Mouse (Mus musculus) CH12F3 (cell line): ENCODE measurements around the gene Traf5.

Experiments used
- in situ Hi-C: fragments of 300-500 bp; cut with MboI; formaldehyde crosslinking; loops from 2 replicates; pipeline ENCODE4 v1.14.3; 2020; ENCODE audit warnings: low sequenced_read_pairs

The Traf5 gene

DNA sequence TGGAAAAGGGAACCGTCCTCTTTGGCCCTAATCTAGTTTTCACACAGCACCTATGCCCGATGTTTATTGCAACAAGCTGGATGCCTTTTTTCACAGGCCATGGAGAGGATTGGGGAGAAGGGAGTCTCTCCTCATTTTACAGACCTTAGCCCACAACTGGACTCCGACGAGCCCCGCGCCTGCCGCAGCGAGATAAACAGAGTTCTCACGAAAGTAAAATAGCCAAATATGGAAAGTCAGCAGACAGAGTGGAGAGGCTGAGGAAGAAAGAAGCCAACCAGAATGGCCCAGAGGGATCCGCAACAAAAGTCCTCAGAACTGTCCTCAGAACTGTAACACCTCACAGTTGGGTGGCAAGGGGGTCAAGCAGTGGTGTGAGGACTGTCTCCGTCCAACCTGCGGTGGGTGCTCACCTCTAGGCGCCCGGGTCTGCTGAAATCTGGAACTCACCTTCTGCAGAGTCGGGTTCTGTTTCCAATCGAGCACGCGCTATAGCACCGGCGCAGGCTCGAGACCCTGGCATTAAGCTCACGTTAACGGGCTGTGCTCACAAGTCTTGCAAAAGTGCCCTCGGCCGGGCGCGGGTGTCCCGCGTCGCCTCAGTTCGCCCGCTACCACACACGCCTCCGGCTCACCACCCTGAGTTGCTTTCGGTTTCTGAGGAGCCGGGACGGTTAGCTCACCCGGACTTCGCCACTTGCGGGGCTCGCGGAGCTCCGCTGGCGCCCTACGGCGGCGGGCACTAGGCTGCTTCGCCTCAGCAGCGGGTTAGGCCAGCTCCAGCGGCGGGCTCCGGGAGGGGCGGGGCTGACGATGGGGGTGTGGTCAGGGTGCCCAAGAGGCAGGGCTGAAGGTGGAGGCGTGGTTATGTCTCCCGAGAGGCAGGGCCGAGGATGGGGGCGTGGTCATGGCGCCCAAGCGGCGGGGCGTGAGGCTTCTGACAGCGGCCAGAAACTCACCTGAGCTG lies at the start of gene Traf5:
Gene Traf5, minus strand, starts transcription at position 754 of the 967 bp plus-strand sequence.
- in situ Hi-C loops: loop anchor here (5.0 kb wide), 1 partner anchor 260 kb away; no protein-coding TSS in a partner anchor

GRCm38 (mm10) chr1:192140313-192140712 lies 48.0 kb upstream of the Traf5 start:
- in situ Hi-C loops: no loop called here

DNA sequence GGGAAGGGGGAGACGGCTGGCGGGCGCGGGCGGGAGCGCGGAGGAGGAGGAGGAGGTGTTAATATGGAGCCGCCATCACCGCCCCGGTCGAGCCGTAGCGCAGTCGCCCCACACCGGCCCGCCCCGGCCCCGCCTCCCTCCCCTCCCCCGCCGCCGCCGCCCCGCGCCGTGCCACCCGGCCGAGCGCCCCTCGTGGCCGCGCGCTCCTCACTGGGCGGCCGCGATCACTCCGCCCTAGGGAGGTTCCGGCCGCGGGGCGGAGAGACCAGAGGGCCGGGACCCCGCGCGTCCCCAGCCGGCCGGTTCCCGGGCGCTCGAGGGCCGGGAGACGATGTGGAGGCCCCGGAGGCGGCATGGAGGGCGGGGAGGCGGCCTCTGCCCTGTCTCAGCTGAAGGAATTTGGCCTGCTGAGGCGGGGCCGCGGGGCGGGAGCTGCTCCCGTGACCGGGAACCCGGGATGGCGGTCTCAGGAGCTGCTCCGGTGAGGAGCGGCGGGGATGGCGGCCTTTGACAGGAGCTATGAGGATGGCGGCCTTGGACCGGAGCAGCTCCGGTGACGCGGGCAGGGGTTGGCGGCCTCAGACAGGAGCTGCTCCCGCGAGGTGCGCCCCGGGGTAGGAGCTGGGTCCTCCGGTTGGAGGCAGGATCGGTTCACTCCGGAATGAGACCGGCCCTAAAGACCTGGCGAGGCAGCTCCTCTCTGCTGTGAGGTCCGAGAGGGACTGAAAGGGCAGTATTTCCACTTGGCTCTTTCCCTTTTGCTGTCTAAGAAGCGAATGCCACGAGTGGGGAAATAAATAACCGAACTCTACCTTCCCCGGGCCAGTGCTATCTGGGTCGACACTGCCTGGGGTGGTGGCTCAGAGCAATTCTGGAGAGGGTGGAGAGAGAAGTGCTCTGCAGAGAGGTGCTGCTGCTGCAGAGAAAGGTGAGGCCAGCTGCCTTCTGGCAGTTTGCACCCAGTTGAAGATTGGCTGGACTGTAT lies 45.9 kb upstream of the Traf5 start, which contains the start of gene Rcor3:
Gene Rcor3, minus strand, starts transcription at position 137 of the 985 bp plus-strand sequence.
- in situ Hi-C loops: no loop called here

- in situ Hi-C loops: no loop called here
Observed at GRCm38 (mm10) chr1:192137291-192137925, 45.0 kb upstream of the Traf5 start.

GRCm38 (mm10) chr1:192136561-192137290 lies 44.4 kb upstream of the Traf5 start:
- in situ Hi-C loops: no loop called here

DNA sequence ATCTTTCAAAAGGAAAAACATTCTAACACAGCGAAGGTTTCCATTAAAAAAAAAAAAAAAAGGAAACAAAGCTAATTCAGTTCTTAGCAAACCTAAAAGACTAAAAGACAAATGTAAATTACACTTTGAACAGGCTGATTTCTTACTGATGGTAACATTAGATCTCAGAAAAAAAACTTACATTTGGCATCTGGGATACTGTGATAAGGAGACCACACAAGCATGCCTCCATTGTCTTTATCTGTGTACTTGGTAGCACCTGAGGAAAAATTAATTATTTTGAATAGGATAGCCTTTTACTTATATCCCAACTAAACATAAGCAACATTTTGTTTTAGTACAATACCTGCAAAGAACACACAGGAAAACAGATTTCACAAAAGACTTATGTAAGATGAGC lies 37.8 kb upstream of the Traf5 start:
- in situ Hi-C loops: no loop called here

DNA sequence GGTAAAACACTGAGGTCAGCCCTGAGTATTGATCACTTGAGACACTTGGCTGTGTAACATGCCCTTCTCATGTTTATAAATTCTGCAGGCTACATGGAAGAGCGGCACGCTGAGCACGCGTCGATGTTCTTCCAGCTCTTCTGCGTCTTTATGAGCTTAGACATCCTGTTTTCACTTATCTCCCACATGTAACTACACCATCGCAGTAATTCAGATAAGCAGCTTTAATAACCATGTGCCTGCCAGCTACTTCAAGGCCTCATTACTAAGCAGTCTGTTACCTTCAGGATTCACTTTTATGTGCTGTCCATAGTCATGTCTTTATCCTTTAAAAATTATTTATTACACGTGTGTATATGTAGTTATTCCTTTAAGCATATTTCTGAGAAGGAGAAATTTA lies 36.0 kb upstream of the Traf5 start:
- in situ Hi-C loops: no loop called here

DNA sequence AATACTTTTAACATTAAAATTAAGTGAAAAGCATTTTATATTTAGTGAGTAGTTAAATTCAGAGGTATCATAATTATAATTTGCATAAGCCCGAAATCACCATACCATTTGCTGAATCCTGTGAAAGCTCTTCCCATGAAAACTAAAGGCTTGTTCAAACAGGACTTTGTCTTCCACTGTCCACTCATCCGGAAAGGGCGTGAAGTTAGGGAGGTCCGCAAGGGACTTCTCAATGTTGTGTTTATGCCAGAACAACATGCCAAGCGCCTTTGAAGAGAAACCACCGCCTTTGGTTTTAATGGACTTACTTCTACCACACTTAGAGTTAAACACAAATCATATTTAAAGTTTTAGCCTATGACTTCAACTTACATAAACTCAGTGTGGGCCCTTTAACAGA lies 33.4 kb upstream of the Traf5 start:
- in situ Hi-C loops: no loop called here

GRCm38 (mm10) chr1:192116262-192116661 lies 23.9 kb upstream of the Traf5 start:
- in situ Hi-C loops: no loop called here

- in situ Hi-C loops: no loop called here
Observed at GRCm38 (mm10) chr1:192115378-192115777, 23.0 kb upstream of the Traf5 start.

DNA sequence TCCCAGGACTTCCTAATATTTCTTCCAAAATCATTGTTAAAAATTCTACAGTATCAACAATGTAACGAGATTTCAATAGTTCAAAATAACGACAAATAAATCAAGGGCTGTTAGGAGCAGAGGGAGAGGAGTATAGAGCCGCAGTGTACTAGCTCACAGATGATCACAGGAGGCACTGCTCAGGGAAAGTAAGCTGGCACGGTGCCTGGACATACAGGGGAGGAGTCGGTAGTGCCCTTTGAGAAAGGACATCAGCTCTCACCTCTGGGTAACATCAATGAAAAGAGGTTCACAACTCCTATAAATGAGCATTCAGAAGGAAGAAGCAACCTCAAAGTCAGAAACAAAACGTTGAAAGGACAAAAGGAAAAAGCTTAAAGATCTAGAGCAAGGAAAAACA lies 16.8 kb upstream of the Traf5 start:
- in situ Hi-C loops: no loop called here

GRCm38 (mm10) chr1:192107352-192107751 lies 15.0 kb upstream of the Traf5 start:
- in situ Hi-C loops: no loop called here

DNA sequence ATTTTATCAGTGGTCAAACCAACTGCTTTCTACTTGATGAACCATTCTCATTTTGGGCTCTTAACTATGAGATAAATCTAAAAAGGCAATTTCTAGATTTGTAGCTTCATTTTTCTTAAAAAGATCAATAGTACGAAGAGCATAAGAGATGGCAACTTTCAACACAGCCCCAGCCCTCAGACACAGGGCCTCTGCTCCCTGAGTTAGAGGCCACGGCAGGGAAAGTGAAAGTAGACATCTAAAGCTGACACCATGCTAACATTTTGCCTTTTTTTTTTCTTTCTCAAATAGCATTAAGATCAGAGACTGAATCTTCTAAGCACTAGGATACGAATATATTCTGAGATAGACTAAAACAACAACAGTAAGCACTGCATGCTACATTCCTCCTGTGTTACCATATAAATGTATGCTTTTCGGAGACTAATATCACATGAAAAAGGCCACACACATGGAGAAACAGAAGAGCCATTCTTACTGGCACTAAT lies 13.6 kb upstream of the Traf5 start:
- in situ Hi-C loops: no loop called here

DNA sequence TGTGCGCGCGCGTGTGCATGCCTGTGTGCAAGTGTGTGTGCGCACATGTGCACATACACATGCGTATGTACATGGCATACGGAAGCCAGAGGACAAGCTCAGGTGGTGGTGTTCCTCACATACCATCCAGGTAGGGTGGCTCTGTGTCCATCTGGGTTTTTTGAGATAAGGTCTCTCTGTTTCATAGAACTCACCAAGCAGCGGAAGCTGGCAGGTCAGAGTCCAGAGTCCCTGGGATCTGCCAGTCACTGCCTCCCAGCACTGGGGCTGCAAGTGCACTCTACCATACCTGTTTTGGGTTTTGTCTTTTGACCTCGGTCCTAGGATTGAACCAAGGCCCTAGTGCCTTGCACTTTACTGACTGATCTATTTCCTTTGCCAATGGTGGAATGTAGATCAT lies 11.7 kb upstream of the Traf5 start:
- in situ Hi-C loops: no loop called here

DNA sequence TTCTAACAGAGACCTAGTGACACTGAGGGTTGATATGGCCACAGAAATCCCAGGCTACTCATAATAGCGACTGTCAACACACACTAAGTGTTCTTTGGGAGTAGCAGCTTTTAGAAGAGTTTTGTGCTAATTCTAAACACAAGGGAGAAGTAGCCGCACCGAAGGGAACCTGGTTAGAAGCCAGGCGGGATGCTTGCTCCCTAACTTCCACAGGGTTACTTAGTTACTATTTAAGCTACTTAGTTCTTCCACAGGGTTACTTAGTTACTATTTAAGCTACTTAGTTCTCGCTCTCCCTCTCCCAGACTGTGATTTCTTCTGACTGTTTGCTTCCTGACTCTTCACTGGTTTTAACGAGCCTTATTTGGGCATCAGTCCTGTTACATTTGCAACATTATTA lies 10.8 kb upstream of the Traf5 start:
- in situ Hi-C loops: no loop called here

- in situ Hi-C loops: no loop called here
Observed at GRCm38 (mm10) chr1:192101359-192101758, 9.0 kb upstream of the Traf5 start.

DNA sequence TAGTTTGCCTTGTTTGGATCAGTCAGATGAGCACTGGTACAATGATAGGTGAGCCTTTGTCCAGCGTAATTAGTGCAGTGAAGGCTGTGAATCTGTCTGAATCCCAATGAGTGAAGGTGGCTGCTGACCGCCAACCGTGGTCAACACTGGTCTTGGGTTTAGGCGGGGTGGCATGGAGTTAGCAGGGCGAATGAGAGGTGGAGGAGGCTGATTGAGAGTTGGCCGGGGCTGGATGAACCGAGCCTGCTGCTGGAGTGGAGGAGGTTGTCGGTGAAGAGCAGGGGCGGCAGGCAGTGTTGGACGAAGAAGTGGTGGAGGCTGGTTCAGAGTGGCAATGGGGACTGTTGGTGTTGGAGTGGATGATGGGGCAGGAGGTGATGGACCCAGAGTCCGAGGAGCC lies 8.4 kb upstream of the Traf5 start:
- in situ Hi-C loops: no loop called here

GRCm38 (mm10) chr1:192095626-192096025 lies 3.3 kb upstream of the Traf5 start:
- in situ Hi-C loops: no loop called here

DNA sequence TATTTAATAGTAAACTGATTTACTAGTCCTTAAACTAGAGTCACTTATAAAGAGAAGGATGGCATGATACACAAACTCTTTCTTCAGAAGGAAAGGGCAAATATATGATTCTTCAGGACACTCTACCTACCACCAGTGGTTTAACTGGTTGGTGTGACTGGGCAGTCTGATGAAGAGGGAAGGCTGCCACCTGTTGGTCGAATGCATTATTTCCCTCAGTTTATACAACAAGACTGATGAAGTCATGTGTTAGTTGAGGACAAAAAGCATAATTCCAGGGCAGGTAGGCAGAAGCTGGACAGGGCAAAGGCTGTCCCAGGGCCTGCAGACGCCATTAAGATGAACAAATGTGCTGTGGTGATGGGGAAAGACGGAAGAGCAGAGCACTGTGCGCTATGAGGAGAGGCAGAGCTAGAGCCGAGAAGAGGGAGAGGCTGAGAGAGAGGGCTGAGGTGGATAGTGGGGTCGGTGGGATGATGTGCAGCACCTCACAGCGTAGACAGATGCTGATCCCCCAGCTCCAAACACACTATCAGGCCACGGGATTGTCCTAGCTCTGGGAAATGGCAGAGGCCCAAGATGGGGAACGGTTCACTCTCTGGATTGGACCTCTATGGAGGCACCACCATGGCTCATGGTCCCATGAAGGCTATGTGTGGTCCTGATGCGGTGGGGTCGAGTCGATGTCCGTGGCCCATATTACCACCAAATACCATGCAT lies 2.3 kb upstream of the Traf5 start:
- in situ Hi-C loops: loop anchor here (5.0 kb wide), 1 partner anchor 262 kb away; no protein-coding TSS in a partner anchor
